Mouse (Mus musculus) T-helper 17 cell (primary cell): ENCODE results near the gene Cecr2.

ENCODE experiments used
- in situ Hi-C, 2 experiments: fragments of 300-600 bp; cut with MboI, MseI; formaldehyde crosslinking; loops; 1 replicate in 1 of 2; 2 replicates in 1 of 2; pipeline ENCODE4 v1.15.1; 2025; ENCODE audit warnings: high pct_unique_total_duplicates in 2 of 2

Gene Cecr2

DNA sequence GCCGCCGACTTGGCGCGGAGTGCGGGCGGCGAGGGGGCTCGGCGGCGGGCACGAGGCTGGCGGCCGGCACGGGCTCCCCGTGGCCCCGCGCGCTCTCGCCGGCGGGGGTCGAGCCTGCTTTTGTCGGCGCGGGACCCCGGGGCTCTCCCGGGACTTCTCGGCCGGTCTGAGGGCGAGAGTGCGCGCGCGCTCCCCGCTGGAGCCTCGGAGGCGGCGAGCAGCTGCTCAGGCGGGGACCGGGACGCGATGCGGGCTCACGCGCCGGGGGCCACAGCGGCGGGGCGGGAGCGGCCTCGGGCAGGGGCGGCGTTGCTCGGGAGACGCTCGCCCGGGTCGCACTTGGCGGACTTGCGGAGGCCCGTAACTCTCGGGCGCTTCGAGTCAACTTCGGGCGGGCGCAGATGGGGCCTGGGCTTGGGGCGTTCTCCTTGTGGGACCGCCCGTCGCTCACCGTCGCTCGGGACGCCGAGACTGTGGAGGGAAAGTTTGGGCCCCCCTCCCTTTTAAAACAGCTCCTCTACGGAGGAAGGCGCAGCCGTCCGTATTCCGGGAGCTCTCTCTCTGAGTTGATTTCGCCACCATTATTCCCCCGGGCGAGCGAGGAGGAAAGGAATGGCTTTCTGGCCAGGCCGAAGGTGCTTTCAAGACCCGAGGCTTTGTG, 722 bp downstream of the Cecr2 start:
- in situ Hi-C loops = no loop called here

DNA sequence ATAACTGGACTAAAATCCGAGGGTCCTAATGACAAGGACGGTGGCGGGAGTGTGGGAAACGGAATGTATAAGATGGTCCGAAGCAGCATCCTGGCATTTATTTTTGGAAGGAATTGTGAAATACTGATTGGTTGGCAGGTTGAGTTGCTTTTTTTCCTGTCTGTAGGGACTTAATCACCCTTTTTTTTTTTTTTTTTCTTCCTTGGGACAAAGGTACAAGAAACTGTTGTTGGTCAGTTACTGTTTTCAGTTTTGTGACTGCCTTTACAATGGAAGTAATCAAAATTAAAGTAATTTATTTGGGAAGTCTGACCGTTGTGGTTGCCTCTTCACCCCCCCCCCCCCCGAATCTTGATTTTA, 1.2 kb downstream of the Cecr2 start:
- in situ Hi-C loops = no loop called here

DNA sequence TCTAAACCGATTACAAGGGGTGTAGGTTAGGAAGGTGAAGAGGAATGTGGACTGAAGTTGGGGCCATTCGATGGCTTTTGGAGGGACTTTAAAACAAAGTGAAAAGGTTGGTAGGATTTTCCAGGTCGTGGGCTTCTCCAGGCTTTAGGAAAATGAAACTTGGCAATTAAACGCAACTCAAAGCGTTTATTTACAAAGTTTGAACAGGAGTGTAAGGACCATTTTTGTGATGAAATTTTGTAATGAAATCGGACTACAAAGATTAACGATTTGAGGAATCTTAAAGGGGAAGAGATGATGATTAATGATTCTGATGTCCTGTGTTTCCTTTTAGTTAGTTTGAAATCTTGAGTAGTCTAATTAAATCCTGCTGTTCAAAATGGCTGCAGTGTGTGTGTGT, 1.7 kb downstream of the Cecr2 start:
- in situ Hi-C loops = no loop called here

DNA sequence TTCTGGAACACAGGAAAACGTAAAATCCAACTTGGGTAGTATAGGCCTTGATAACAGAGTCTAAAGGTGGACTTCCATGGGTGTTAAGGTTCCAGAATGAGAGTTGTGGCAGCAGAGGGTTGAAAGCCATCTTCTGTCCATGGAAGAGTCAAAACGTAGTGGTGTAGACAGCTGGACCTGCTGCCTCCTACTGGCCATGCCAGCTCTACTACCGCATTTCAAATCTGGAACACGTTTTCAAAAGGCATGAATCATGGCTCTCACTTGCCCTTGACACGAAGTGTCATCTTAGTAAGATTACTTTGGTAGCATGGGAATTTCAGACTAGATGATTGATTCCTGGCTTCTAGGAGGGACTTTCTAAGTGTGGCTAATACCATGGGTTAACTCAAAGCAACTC, 8.0 kb downstream of the Cecr2 start:
- in situ Hi-C loops = no loop called here

DNA sequence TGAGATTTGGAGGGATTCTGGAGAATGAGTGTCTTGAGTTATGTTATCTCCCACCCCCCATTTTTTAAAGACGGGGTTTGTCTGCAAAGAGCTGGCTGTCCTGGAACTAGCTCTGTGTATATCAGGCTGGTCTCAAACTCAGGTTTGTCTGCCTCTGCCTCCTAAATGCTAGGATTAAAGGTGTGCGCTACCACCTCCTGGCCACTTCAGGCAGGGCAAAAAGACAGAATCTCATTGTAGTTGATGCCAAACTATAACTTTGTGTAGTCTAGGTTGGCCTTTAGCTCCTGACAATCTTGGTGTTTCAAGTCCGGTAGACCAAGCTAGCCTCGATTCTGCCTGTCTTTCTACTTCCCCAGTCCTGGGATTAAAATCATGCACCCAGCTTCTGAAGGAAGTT, 8.7 kb downstream of the Cecr2 start:
- in situ Hi-C loops = no loop called here

DNA sequence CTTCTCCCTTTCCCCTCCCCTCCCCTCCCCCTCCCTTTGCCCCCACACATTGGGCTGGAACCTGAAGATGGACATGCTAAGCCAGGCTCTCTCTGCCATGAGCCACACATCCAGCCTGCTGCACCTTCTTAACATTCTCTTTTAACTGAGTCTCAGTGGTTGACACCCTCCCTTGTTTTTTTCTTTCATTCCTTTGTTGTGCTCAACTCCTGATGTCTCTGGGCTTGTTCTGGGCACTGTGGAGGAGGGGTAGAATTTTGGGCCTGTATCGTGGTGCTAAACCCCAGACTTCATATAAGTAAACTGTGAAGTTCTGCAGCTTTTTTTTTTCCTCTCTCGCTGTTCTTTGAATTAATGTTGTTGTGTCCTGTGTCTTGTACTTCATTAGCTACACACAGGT, 9.8 kb downstream of the Cecr2 start:
- in situ Hi-C loops = no loop called here

DNA sequence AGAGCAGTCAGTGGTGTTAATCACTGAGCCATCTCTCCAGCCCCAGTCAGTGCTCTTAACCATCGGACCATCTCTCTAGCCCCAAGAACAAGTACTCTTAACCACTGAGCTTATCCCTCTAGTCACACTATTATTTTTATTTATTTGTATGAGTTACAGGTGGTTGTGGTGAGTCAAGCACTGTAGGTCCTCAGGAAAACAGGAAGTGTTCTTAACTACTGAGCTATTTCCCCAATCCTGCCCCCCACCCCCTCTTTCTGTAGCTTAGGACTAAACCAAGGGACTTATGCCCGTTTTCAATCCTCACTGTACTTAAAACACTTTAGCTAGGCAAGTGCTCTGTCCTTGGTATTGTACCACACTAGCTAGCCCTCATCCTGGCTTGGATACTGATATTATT, 17.2 kb downstream of the Cecr2 start:
- in situ Hi-C loops = loop anchor here in 1 of 2 experiments (5.0 kb wide), 1 partner anchor 61 kb away; no protein-coding TSS in a partner anchor

DNA sequence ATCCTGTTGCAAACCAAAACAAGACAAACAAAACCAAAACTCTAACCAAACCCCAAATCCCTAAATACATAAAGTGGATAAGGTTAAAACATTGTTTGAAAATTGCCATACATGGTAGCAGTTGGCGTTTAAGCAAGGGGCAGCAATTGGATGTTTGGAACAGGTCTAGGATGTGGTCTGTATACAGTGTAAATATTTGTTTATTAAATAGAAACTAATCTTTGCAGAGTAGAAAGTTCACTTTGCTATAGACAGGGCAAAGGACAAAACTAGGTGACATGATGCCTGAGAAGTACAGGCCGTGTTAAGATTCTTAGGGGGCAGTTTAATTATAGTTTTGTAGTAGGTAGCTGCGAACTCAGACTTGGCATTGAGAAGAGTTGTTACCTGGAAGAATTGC, 18.6 kb downstream of the Cecr2 start:
- in situ Hi-C loops = loop anchor here in 1 of 2 experiments (5.0 kb wide), 1 partner anchor 62 kb away; no protein-coding TSS in a partner anchor

DNA sequence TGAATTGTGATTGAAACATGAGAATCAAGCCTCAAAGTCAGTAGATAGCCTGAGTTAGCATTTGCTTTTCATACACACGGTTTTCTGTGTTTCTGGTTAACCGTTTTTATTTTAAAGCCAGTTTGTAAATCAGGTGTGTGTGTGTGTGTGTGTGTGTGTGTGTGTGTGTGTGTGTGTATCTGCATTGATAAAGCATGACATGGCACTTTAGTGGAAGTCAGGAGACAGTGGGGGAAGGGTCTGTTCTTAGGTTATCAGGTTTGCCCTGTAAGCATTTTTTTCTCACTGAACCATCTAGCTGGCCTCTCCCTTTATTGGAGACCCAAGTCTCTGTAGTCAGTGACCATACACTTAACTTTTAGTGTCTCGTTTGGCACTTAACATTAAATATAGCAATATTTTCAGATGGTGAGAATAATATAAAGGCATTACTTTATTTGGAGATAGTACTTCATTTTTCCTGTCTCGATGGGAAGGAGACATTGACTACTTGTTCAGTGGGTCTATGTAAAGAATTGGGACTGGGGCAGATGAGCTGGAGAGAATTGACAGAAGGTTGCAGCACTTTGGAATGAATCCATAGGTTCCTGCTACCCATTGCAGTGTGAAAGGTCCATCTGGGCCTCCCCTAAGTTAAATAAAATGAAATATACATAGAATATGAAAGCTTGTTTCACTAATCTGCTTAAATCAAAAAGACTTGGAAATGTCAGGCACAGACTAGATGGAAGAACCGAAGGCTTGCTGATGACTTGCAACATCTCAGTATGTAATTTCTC, 20.9 kb downstream of the Cecr2 start:
- in situ Hi-C loops = no loop called here

DNA sequence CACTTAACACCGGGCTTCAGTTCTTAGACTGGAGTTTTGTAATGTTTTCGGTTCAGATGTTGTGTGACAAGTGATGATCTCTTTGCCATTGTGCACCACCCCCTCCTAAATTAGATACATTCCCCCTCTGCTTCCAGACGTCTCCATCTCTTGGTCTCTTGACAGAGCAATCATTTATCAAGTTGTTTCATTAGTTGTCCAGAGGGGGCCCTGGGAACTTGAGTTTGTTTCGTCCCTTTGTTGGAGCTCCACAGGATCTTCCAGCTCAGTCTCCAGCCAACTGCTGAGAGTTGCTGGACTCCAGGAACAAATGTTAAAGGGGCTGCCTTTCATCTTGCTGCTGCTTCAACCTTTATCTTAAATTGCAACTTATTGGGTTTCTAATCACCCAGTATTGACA, 34.1 kb downstream of the Cecr2 start:
- in situ Hi-C loops = no loop called here

DNA sequence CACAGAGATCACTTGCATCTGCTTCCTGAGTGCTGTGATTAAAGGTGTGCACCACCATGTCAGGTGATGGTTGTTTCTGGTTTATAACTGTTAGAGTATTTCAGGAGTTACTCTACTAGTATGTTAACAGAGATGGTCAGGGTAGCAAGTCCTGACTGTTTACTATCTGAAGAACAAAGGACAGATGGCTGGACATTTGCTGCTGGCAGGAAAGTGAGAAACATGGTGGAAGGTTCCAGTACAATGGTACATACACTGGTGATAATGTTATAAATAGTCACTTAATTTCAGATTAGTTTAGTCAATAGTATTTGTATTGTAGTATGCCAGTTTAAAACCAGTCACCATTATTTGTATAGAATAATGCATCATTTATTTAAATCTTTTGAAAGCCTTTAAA, 38.2 kb downstream of the Cecr2 start:
- in situ Hi-C loops = no loop called here

DNA sequence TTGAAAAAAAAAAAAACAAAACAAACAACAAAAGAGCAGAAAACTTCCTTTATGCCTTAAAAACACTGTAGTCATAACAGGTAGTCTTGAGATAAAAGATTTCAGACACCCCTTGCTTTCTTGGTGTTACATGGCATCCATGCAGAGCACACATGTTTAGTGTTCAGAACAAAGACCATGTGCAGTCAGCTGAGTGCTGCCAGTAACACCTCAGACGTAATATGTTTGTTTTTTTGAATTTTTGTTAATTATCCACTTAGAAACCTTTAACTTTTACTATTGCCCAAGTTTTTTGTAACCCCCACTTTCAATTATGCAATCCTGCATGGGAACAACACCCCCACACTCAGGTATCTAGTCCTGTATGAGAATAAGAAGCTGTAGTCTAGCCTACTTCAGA, 42.6 kb downstream of the Cecr2 start:
- in situ Hi-C loops = no loop called here

DNA sequence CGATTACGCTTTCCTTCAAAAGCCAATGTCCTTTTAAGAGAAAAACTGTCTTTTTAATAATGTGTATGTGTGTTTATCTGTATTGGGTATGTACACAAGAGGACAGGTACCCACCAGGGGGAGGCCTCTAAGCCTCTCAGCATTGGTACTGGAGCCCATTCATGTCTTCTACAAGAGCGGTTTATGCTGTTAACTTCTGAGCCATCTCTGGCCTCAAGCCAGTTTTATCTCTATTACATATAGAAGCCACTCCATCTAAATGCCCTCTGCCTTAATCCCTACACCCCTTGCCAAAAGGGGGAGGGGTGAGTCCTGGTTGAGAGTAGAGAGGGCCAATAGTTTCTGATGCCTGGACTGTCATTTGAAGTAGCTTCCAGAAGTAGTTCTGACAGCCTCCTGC, 48.6 kb downstream of the Cecr2 start:
- in situ Hi-C loops = no loop called here

DNA sequence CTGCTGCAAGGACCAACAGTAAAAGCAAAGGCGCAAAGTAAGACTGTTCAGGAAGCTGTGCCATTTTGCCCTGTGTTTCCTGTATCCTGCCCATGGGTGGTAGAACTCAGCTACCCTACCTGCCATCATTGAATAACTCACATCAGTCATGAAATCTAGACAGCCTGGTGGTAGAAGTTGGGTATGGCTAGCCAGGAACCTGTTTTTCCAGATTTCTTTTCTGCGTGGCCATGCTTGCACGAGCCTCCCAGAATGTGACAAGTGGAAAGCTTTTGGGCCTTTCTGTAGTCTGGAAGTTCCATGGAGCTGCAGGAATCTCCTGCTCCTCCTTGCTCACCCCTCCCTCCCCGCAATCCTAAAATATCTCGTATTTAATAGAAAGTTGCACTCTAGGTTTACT, 49.1 kb downstream of the Cecr2 start:
- in situ Hi-C loops = no loop called here

DNA sequence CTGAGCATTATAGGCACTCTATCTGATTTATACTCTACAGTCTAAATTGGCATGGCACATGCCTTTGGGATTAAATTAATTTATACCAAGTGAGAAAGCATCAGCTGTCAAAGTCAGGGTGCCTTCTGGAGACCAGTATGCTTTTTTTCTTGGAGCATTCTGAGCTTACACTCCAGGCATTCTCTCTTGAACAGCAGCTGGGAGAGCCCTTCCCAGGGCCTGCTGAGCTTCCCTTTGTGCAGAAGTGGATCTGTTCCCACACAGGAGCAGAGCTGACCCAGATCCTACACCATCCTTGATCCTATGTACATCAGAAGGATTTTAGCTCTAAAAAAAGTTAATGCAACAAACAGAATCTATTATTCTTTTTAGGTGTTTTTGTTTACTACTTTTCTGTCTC, 49.7 kb downstream of the Cecr2 start:
- in situ Hi-C loops = no loop called here

DNA sequence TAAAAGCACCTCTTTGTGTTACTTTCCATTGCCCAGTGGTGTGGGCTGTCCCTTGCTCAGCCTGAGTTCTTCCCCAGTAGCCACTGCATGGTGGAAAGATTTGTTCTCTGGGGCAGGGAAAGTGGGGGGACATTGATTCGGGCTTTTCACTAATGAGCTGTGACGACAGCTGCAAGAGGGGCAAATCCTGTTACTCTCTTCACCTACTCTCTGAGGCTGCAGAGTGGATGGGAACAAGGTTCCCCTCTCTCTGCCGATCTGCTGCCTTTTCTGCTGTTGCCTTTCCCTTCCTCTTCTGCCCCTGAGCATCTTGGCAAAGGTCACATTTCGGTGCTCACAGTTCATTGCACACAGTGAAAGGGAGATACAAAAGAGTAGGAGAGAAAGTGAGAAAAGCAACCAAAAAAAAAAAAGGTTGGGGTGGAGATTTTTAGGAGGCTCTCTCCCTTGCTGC, 50.4 kb downstream of the Cecr2 start:
- in situ Hi-C loops = no loop called here

DNA sequence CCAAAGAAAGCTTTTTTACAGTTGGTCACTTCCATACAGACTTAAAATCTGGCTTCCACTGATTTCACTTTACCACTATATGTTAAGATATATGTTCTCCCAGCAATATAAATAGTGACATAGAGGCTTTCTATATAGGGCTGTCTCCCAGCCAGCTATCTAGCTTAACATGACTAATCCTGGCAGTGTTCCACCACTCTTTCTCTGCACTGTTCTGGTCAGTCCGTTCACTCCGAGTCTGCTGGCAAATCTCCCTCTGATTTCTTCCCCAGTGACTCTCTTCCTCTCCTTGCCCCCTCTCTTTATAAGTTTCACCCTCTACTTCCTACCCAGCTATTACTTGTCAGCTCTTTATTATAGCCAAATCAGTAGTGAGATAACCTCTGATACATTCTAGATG, 59.8 kb downstream of the Cecr2 start:
- in situ Hi-C loops = no loop called here

DNA sequence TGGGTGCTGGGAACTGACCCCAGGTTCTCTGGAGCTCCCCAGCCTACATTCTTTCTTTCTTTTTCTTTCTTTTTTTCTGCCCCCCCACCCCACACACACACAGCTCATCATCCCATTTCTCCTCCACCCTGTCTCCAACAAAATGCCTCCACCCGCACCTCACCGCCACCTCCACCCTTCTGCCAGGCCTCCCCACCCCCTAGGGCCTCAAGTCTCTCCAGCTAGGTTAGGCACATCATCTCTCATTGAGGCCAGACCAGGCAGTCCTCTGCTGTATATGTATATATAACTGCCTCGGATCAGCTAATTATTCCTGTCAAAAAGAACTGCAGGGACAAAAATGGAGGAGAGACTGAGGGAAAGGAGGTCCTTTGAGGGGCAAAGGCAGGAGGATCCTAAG, 69.8 kb downstream of the Cecr2 start:
- in situ Hi-C loops = no loop called here

DNA sequence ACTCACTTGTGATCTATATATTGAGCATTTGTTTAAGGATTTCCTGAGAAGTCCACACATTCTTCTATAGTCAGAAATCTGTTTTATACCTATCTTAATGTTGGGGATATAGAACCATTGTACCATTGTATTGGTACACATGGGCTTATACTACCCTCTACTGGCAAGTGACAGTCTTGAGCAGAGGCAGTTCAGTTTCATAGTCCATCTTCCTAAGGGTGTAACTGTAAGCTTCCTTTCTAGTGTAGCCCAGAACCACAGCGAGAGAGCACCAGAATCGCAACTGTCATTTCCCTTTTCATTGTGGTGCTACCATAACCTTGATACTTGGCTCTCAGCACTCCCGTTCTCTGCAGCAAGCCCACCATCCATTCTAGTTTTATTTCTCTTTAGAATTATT, 70.4 kb downstream of the Cecr2 start:
- in situ Hi-C loops = no loop called here

DNA sequence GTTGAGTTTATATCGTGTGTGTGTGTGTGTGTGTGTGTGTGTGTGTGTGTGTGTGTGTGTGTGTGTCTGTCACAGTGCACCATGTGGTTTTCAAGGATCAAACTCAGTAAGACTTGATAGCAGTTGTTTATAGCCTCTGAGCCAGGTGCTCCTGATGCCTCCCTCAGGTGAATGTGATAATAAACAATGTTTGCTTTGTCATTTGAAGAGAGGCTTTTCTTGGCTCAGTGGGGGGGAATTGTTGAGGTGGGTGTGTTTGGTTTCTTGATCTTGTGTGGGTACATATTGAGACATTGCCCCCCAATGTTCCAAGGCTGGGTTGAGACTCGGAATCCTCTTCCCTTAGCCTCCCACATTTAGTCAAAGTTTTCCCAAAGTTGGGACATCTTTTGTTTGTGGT, 77.0 kb downstream of the Cecr2 start:
- in situ Hi-C loops = no loop called here

DNA sequence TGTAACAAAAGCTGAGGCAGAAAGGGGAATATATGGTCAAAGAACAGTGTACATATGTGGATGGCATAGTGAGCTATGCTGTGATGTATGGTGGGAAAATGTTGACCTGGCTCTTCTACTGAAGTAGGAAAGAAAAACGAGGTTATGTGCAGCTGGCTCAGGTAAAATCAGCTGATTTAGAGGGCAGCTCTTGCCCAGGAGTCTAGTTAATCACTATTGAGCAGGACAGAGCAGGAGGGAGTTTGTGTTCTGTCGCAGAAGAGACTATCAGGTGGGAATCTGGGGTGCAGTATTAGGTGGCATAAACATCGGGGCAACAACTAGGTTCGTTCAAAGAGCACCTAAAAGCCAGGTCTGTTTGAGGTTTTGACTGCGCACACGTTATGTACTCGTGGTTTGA, 78.1 kb downstream of the Cecr2 start:
- in situ Hi-C loops = no loop called here

DNA sequence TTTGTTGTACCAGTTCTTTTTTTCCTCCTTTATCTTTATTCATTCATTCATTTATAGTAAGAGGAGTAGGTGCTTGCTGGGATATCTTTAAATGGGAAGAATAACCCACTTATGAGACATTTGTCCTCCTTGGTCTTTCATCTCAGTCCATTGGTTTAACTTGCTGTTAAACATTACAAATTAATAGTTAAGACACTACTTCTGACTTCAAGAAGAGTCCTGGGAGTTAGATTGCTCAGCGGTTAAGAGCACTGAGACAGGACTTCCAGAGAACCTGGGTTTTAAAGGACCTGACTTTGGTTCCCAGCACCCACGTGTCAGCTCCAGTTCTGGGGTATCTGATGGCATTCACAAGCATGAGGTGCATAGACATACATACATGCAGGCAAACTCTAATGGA, 80.2 kb downstream of the Cecr2 start:
- in situ Hi-C loops = no loop called here

DNA sequence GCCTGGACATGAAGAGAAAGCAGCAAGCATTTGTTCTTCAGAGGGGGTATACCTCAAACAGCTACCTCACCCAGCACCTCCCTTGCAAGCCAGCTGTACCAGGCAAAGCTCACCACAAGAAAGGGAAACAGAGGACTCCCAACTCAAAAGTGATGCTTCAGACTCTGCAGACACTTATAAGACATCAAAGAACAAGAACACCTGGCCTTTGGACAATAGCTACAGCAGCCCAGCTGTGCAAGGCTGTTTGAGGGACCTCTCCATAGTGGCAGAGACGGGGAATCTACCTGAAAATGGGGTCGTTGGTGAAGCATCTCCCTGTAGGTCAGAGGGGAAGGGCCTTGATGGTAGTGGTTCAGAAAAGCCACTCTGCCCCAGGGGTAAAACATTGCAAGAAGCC, 95.0 kb downstream of the Cecr2 start:
- in situ Hi-C loops = loop anchor here in 1 of 2 experiments (10.0 kb wide), 1 partner anchor 274 kb away; no protein-coding TSS in a partner anchor
